Mouse (Mus musculus) liver, adult 2 months (tissue): ENCODE results near the gene Gm128.

Source experiments
- CTCF ChIP-seq: fragments of 200-500 bp; IDR thresholded peaks from 2 replicates; pipeline ENCODE4 v1.5.1; 2011; ENCODE audit warnings: low read depth, low read length, control low read depth
- POLR2A ChIP-seq: fragments of 200-500 bp; IDR thresholded peaks from 2 replicates; pipeline ENCODE4 v1.6.1; 2011; ENCODE audit warnings: low read length, control low read depth; ENCODE audit not compliant: insufficient read depth; ENCODE audit errors: extremely low read depth

DNA sequence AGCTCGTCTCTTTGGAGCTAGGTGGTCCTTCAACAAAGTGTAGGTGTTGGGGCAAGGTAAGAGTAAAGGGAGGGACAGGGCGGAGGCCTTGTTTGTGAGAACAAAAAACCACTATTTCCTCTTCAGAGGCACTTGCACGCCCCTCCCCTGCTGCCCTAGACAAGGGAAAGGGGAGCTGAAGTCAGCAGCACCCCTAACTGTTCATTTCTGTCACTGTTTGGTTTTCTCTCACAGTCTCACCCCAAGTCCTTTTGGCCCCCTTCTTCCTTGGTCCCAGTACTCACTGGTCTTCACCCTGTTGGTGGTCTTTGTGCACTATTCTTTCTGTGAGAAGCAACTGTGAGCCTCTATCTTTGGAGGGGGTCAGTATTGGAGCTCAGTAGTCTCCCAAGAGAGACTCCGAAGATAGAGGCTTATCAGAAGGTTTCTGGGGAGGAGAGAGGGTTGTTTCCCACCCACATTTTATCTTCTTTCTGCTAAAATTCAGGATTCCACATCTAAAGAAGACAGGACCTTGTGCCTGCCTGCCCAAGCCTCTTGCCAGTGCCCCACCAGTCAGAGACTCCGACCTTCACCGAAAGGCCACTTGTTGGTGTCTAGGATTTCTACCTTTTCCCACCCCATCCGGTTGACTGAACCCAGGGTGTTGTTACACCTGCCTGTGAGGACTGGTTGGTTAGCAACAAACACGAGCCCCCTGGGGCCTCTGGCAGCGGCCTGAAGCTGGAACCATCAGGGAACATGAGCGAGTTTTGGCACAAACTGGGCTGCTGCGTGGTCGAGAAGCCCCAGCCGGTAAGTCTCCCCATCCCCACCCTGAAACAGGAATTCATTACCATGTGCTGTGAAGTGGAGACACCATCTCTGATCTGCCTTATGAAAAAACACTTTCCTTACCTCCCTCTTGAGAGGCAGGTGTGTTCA, 9.8 kb downstream of the Gm128 start, which contains the start of gene Mllt11:
- TF ChIP-seq POLR2A (no peak), CTCF (no peak)
